Mouse (Mus musculus) lung, postnatal 4 days (tissue): ENCODE data around the gene Dcaf4.
A peak's percentile ranks its signal among the peaks of the same experiment; 100 is the strongest.

Source experiments
- DNase-seq, 2 experiments: peaks; one replicate each; pipeline ENCODE4 v3.0.0; 2021

Gene Dcaf4

GRCm38 (mm10) chr12:83496336-83496735 lies 23.9 kb upstream of the Dcaf4 start:
- DNase-seq, result no peak

DNA sequence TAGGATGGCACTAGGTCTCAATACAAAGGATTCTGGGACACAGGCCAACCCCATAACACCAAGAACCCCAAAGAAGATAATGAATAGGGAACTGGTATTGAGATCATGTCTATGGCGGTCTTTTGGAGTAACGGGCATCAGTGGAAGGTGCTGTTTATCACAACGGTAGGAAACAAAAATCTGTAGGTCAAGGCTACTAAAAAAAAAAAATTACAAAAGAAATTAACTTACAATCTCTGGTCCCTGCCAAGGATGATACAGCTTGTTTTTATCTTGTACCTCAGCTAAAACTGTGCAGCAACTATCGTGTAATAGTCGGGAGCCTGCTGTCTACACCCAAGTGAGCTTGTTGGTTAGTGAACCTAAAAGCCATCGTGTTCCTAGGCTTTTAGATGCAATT lies 23.5 kb upstream of the Dcaf4 start:
- no peak for DNase-seq

- no peak for DNase-seq
Observed at GRCm38 (mm10) chr12:83497959-83498358, 22.3 kb upstream of the Dcaf4 start.

DNA sequence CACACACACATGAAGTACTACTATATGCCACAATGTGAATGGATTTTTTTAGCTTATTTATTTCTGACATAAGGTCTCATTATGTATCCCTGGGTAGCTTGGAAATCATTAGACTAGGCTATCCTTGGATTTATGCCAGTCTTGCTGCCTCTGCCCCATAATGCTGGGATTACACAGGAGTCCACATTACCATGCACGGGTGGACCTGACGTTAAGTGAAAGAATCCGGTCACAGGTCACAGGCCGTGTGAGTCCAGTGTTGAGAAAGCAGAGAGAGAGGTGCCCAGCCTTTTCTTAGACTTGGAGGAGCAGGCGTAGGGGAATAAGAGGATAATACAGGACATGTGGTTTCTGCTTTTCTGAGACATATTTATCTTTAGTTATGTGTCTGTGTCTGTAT lies 21.0 kb upstream of the Dcaf4 start:
- no peak for DNase-seq

DNA sequence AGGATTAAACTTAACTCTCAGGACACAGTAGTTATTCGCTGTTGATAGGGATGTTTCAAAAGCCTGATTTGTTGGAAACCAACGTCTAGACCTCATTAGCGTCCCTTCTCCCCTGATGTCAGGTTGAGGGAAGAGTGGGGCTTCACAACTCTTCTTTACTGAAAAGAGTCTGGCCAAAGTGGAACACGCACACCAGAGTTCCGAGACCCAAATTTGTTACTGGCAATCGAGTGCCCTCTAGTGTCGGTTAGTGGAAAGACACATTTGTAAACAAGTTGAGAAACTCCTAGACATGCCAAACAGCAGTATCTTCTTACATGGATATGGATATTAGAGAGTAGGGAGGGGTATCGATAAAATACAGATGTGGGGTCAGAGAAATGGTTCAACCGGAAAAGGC lies 18.1 kb upstream of the Dcaf4 start:
- DNase-seq, result peak in 1 of 2 experiments; percentile 67

DNA sequence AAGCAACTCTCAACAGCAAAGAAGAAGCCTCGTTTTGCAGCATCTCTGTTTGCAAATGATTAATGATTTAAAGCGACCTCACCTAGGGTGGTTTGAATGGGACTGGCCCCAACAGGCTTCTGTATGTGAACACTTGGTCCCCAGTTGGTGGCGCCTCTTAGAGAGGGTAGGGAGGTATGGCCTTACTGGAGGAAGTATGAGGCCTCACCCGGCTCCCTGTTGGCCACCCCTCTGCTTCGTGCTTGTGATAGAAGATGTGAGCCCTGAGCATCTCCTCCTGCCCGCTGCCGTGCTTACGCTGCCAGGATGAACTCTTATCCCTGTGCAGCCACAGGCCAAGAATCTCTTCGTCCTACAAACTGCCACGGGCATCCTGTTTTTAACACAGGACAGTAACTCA lies 13.7 kb upstream of the Dcaf4 start:
- no peak for DNase-seq

- no peak for DNase-seq
Observed at GRCm38 (mm10) chr12:83510586-83510985, 9.7 kb upstream of the Dcaf4 start.

DNA sequence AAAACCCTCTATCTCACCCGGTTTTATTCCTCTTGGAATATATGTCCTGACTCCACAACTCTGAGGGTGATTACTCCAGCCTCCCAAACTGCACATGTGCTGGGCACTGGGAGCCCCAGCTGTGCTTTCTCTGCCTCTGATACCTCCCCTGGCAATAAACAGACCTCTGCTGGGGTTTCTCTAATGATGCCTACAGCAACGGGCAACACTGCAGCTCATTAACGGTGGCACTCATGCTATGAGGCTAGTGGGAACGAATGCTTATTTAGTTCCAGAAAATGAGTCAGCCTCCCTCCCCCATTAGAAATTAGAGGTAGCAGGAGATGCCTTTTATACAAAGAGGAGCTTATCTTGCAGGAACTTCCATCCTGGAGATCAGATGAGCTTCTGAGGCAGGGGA lies 7.5 kb upstream of the Dcaf4 start:
- no peak for DNase-seq

GRCm38 (mm10) chr12:83513185-83513584 lies 7.1 kb upstream of the Dcaf4 start:
- peak in 1 of 2 experiments; percentile 12 for DNase-seq

GRCm38 (mm10) chr12:83514216-83514615 lies 6.0 kb upstream of the Dcaf4 start:
- no peak for DNase-seq

- DNase-seq, result no peak
Observed at GRCm38 (mm10) chr12:83517580-83517979, 2.7 kb upstream of the Dcaf4 start.

DNA sequence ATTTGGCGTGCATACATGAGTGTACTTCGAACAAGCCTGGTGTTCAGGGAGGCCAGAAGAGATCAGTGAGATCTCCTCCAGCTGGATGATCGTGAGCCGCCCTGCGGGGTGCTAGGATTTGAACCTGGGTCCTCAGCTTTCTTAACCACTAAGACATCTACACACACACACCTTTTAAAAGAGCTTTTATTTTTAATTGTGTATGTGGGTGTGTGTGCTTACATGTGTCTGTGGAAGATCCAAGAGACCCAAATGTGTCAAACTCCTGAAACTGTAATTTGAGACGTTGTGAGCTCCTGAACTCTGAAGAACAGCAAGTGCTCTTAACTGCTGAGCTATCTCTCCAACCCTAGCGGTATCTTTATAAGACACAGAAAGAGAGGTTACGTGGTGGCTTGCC lies 817 bp downstream of the Dcaf4 start:
- DNase-seq, result no peak

DNA sequence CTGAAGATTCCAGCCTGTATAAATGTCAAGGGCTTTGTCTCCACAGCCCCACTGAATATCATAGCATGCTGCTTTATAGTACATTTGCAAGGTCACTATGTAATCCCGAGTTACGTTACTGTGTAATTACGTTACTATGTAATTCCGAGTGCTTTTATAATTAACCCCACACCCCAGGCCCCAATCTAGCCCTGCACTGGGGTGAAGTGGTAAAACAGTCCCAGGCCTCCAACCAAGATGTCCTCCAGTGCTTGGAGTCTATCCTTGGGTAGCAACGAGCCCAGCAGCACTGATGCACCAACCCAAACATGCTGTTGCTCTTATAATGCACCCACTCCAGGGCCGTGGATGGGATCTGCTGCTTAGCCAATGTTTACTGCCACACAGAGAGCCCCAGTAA lies 2.8 kb downstream of the Dcaf4 start:
- DNase-seq, result no peak

- DNase-seq, result no peak
Observed at GRCm38 (mm10) chr12:83523892-83524291, 3.6 kb downstream of the Dcaf4 start.

DNA sequence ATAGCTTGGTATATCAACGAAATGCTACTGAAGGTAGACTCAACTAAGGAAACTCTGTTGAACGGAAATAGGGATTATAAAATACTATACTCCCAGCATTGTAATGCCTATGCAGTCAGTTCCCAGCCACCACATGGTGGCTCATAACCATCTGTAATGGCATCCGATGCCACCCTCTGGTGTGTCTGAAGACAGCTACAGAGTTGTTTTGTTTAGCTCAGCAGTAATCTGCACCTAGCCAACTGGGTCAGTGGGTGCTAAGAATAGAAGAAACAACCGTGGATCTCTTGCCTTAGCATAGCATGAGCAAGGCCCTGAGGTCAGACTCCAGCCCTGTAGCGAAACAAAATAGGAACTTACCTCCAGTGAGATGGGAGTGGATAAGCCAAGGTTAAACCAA lies 4.1 kb downstream of the Dcaf4 start:
- no peak for DNase-seq

DNA sequence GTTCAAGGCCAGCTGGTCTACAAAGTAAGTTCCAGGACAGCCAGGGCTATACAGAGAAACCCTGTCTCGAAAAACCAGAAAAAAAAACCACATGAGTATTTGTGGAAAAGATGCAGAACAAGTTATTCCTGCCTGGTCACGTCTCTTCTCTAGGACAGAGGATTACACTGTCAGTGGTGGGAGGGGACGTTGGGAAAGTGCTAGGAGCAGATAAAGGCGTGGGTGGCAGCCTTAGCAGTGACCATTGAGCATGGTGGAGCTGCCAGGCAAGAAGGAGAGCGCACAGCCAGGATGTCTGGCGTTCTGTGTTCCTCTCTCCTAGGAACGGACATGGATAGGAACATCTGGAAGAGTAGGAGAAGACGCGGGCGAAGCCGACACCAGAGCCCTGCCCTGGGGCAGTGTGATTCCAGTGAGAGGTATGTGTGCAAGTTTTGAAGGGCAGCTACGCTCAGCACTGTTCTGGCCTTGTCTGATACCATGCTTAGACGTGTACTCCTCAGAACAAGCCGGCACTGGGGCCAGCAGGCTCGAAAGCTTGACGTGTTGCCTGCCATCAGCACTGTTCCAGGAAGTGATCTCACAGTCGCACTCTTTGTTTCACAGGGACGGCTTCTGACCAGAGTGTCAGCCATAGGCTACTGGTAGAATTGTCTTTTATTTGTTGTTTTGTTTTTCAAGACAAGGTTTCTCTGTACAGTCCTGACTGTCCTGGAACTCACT lies 5.7 kb downstream of the Dcaf4 start:
- DNase-seq, result no peak

DNA sequence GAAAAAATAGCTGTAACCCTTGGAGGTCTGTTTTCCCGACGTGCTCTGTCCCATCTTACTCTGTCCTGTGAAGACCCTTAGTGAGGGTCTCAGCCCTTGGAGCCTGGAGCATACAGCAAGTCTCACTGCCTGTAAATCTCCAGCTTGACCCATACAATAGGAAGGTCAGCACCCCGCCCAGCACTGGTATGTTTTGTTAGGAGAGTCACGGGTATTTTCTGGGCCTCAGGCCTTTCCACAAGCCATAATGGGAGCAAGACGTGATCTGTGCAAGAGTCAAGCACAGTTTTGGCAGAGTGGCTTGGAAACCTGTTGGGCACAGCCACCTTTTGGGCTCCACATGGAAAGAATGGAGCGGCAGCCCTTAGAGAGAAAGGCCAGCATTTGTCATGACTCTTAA lies 7.5 kb downstream of the Dcaf4 start:
- DNase-seq, result no peak

DNA sequence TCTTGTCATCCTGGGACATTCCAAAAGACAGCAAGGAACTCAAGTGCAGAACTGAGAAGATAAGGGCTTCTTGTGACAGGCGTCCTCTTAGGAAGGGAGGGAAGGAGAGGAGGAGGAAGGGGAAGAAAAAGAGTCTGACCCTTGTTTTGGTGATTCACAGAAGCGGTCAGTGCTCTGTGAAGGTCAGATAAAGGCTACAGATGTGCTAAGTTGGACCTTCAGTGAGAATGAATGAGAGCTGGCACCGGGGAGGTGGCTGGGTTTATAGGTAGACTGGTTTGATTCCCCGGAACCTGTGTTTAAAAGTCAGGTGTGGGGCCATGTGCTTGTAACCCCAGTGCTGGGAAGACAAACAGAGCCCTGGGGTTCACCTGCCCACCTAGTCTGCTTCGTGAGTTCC lies 8.4 kb downstream of the Dcaf4 start:
- DNase-seq, result no peak

- no peak for DNase-seq
Observed at GRCm38 (mm10) chr12:83531992-83532391, 11.7 kb downstream of the Dcaf4 start.

GRCm38 (mm10) chr12:83532966-83533365 lies 12.7 kb downstream of the Dcaf4 start:
- no peak for DNase-seq

DNA sequence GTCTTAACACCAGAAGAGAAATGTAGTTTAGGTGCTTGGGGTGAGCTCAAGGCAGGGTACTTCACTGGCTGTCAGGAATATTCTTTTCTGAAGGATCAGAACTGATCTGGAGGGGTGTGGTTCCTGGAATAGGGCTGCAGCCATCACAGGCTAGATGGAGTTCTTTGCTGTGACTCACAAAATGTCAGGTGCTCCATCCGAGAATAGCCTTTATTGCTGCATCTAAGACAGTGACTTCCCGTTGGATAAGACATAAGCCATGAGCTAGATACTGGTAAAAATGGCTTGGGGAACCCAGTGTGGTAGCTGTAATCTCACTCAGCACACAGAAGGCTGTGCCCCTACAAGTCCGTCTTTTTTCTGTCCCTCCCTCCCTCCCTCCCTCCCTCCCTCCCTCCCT lies 13.9 kb downstream of the Dcaf4 start:
- no peak for DNase-seq

GRCm38 (mm10) chr12:83535428-83535827 lies 15.2 kb downstream of the Dcaf4 start:
- no peak for DNase-seq

DNA sequence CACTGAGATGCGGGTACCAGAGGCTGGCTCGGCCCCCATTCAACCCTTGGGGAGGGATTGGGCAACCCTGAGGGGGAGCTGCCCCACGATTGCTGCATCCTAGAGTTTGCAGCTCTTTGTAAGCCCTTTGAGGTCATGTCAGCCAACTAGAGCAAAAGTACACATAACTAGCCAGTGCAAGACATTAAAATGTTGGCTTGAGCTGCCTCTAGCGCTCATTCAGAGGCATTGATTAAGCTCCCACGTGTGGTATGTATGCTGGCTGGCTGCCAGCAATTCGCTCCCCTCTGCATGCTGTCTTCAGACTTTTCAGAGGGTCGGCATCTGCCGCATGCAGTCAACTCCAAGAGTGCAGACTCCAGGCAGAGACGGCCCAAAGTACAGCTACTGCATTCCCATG lies 15.8 kb downstream of the Dcaf4 start:
- DNase-seq, result no peak

DNA sequence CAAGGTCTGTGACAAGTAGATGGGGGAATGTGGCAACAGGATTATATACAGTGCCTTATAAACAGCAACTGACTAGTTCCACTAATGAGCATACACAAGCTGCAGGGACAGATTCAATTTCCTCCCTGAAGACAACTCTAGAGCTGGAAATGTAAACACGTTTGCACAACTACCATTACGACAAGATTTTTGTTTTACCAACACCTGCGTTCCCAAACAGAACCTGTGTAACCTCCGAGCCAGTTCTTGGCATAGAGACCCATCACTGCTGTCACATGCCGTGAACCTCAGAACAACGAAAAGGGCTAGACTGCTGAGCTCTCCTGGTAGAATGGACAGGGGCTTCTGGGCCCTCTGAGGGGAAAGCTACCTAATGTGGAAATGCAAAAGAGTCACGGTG lies 23.7 kb downstream of the Dcaf4 start:
- no peak for DNase-seq

- DNase-seq, result no peak
Observed at GRCm38 (mm10) chr12:83544791-83545190, 24.5 kb downstream of the Dcaf4 start.

DNA sequence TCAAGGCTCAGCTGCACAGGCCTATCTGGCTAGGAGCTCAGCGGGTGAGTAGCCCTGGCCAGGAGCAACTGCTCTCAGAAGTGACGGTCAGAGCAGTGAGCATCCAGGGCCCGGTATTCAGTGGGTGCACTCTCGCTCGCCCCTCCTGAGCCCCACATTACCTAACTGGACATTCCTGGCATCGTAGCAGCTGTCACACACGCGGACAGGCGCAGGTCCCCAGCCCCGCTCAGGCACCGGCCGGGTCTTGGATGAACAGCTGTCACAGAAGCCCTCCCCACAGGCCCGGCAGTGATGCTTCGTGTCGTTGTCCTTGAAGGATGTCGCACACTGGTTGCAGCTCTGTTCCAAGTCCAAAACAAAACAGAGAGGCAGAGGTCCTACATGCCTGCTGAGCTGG lies 31.0 kb downstream of the Dcaf4 start:
- no peak for DNase-seq
